Mouse (Mus musculus): ENCODE data around the gene Pepd. TPM values are rescaled to one million over a fixed set of nuclear protein-coding genes. Genes with fewer than 3 reads are reported as not detected.
A peak's percentile ranks its signal among the peaks of the same experiment; 100 is the strongest.
"Not testable (repeated sequence)": the region's sequence is repeated elsewhere in the genome, so short reads cannot be mapped to it uniquely, and the experiment has no call there.

Pepd gene
- total RNA-seq, 4 experiments from 2014 or later: 32.5 to 36.0 (median 33.8) TPM

GRCm38 (mm10) chr7:34982372-34982771 lies 70.2 kb downstream of the Pepd start:
- not testable (repeated sequence) for DNase-seq (ENCODE audit: low spot score in 2 of 2)

DNA sequence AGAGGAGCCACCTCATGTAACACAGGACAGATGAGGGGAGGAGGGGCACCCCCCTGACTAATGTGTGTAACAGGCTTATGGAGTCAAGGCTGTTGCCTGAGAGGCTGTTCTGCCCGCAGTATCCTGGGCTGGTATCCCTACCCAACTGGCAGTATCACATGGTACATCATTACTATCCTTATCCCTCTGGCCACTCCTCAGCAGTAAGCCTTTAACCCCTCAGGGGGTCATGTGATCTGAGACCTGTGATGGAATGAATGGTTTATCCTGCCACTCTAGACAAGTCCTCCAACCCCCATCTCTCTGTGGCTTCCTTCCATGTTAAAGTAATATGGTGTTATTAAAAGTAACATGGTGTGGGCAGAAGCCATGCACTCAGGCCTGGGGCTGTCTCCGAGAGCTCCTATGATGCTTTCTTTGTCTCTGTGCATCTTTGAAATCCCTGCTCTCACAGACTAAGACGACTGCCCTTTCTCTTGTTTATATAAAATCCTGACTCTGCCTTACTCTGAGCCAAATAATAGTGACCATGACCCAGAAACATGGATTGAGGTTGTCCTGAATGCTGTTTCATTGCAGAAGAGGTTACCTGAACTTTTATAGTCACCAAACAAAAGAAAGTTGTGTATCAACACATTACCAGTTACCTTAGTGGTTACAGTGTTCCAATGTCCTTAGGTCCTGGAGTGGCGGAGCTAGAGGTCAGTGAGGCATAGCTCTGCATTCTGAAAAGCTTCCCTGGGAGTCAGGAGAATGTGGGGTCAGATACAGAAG lies 71.7 kb downstream of the Pepd start:
- no peak for DNase-seq (ENCODE audit: low spot score in 2 of 2)

- DNase-seq (ENCODE audit: low spot score in 2 of 2): no peak
Observed at GRCm38 (mm10) chr7:34984526-34985133, 72.5 kb downstream of the Pepd start.

GRCm38 (mm10) chr7:34985216-34985615 lies 73.0 kb downstream of the Pepd start:
- DNase-seq (ENCODE audit: low spot score in 2 of 2): no peak

DNA sequence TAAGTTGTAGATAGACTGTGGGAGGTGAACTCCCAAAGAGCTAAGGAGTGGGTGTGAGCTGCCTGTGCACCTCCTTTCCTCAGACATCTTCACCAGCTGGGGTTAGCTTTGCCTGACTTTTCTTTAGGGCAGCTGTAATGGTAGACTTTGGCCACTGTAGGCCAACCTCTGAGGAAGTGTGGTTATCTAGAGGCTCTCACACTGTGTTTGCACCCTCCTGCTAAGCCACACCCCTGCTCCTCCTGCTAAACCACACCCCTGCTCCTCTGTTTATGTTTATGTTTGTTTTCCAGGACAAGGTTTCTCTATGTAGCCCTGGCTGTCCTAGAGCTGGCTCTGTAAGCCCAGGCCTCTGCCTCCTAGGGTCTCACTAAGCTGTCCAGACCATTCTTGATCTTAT lies 73.5 kb downstream of the Pepd start:
- no peak for DNase-seq (ENCODE audit: low spot score in 2 of 2)

DNA sequence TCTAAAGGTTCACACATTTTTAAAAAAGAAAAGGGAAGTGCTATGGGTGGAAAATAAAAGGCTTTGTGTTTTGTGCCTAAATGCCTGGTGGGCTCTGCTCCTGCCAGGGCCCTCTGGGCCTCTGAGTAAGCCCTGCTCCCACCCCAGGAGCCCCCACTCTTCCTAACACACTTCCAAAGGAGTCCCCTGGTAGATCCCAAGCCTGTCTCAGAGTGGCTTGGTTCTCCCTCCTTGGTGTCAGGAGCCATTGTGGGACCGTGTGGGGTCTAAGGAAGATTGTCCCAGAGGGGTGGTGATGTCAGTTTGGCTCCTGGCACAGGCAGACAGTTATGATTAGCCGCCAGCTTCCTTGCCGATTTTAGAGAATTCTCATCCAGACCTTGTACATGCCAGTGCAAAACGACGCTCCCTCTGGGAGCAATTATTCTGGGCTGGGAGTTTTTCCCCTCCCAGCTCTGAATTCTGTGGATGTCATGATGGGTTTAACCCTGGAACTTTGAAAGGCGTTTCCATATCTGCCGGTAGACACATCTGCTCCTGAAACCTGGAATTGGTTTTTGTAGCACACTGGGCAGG lies 74.5 kb downstream of the Pepd start:
- no peak for DNase-seq (ENCODE audit: low spot score in 2 of 2)

DNA sequence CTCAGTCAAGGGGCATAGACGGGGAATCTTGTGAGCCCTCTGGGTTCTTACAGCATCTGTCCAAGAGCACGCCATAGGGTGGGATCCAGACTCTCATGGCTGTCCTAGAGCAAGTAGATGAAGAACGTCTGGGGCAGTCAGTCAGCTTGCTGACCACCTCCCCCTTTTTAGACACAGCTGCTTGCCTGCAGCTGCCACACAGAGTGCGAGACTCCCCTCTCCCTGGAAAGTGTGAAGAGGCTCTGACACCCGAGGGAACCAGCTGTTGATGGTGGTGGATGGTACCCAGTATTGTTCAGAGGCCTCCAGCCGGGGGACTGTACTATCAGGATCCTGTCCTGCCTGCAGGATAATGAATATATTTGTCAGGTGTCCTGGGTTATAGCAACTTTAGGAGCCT lies 75.1 kb downstream of the Pepd start:
- no peak for DNase-seq (ENCODE audit: low spot score in 2 of 2)

GRCm38 (mm10) chr7:34988488-34988887 lies 76.3 kb downstream of the Pepd start:
- no peak for DNase-seq (ENCODE audit: low spot score in 2 of 2)

DNA sequence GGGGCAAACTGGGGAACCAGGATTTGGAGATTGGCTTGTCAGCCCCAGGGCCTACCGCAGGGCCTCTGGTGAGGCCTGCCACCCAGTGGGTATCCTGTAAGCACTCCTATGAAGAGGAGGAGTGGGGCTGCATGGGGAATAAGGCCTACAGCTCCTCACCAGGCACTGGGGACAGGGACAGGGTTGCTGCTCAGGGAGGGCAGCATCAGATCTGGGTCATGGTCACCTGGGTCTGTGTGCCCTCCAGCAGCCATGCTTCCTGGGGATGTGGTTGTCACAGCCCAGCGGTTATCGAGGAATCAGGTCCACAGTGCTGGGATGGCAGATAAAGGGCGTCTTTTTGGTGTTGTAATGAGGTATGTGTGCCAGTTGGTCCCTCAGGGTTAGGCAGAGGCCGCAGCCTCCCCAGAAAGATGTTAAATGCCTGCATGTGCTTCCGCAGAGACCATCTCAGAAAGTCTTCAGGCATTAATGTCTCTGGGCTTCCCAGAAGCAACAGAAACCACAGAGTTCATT lies 79.6 kb downstream of the Pepd start:
- DNase-seq (ENCODE audit: low spot score in 2 of 2): no peak

GRCm38 (mm10) chr7:34992766-34993165 lies 80.6 kb downstream of the Pepd start:
- DNase-seq (ENCODE audit: low spot score in 2 of 2): no peak

GRCm38 (mm10) chr7:34995872-34996662 lies 83.9 kb downstream of the Pepd start:
- no peak for DNase-seq (ENCODE audit: low spot score in 2 of 2)

DNA sequence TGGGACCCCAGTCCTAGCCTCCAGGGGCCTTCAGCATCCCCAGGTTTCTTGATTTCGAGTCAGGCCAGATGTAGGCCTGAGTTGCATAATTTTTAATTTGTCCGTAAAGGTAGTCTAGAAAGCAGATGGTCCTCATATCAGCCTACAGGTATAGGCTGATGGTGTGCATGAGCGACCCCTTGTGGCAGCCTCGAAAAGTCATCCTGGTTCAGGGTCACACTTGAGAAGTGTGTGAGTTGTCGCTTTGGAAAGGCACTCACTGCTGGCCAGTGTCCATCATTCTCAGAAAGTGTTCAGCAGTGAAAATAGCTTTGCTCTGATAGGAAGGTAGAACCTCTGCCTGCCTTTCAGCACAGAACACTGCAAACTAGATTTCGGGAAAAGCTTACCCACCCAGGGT lies 88.7 kb downstream of the Pepd start:
- no peak for DNase-seq (ENCODE audit: low spot score in 2 of 2)

DNA sequence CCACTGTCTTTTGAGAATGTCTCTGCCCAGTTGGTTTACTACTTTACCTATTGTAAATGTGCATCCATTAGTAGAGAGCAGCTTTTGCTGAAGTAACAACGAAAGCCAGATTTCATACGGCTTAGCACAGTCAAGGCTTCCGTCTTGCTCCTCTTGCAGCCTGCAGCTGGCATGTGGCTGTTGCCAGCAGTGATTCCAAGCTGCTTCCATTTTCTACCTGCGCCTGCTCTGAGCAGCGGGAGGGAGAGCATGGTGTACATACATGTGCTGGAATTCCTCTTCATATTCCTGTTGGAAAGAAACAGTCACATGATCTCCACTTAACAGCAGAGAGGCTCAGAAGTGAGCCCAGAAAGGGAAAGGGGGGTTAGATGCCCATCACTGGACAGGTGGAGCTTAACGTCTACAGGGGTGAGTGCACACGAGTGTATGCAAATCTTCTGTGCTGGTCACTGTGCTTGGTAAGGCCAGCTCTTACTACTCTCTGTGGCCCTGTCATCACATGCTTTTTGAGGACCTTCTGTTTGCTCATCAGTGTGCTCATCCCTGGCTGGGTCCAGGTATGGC lies 91.1 kb downstream of the Pepd start:
- no peak for DNase-seq (ENCODE audit: low spot score in 2 of 2)

DNA sequence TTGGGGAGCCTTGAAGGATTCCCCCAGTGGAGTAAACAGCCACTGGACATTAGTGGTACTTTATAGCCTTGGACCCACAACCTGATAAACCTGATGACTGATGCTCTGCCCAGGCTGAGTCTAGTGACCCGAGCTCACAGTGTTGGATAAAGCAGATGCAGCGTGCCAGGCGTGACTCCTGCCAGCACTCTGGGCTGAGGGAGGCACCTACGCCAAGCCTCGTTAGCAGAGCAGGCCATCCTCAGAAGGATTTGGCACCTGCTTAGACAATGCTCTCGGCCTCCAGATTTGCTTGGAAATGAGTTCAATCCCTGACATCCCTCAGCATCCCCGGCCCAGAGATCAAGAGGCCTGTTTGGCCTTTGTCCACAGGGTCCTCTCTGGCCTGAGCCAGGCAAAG lies 94.5 kb downstream of the Pepd start:
- no peak for DNase-seq (ENCODE audit: low spot score in 2 of 2)

DNA sequence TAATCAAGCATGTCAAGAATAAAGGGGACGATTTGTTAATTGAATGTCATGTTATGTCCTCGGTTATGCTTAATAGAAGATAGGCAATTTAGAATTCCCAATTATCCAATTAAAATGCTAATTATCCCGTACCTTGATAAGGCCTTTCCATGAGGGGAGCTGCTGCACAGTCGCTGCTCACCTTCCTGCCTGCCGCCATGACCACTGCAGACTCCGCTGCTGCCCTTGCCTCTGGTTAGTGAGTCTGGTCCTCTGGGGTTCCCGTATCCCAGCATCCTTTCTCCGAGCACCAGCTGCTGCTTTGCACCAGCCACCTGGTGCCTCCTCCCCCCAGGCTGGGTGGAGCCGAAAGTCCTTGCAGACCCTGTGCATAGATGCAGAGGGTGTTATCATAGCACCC lies 101.0 kb downstream of the Pepd start:
- DNase-seq (ENCODE audit: low spot score in 2 of 2): no peak

GRCm38 (mm10) chr7:35015252-35015651 lies 103.1 kb downstream of the Pepd start:
- no peak for DNase-seq (ENCODE audit: low spot score in 2 of 2)

DNA sequence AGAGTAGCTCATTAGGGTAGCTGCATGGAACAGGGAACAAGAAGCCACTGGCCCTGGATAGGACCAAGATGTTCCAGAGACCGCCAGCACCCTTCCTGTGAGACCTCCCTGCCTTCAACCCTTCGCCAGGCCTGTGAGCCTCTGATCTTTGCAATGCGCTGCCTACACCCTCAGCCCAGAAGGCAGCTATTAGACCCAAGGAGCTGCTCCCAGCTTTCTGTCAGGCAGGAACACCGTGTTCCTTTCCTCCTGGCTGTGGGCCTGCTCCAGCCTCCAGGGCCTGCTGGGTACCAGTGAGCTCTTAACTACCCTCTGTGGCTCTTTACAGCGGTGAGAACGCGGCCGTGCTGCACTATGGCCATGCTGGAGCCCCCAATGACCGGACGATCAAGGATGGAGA lies 109.2 kb downstream of the Pepd start:
- no peak for DNase-seq (ENCODE audit: low spot score in 2 of 2)

DNA sequence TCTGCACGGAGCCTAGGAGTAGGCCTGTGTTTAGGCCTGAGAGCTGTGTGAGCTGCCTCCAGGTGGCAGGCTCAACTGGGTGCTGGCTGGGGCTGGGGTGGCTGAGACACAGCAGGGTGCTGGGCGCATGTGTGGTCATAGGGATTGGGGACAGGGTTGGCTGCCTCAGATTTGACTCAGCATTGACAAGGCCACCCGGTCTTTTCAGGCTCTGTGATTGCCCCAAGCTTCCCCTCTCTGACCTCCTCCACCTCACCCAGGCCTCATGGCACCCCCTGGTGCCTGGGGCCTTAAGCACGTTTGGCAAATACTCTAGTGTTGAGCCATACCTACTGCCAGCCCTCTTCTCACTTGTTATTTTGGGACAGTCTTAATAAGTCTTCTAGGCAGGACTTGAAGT lies 111.1 kb downstream of the Pepd start:
- no peak for DNase-seq (ENCODE audit: low spot score in 2 of 2)

DNA sequence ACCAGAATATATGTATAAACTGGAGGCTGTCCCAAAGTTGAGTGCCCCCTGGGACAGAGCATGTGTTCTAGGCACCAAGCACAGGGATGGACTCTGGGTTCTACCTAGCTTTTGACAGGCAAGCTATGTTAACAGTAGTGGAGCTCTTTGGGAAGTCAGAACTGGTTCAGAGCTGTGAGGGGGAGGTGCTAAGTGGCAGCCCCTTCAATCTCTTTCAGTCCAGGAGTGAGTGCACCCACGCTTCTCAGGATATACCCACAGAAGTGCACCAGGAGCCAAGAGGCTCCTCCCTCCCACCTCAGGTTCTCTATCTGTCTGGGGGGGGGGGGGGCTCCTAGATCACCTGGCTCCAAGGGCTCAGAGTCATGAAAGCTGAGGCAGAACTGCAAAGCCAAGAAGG lies 112.2 kb downstream of the Pepd start:
- no peak for DNase-seq (ENCODE audit: low spot score in 2 of 2)

- DNase-seq (ENCODE audit: low spot score in 2 of 2): peak; percentile 41 to 82
Observed at GRCm38 (mm10) chr7:35025409-35026275, 113.5 kb downstream of the Pepd start.

DNA sequence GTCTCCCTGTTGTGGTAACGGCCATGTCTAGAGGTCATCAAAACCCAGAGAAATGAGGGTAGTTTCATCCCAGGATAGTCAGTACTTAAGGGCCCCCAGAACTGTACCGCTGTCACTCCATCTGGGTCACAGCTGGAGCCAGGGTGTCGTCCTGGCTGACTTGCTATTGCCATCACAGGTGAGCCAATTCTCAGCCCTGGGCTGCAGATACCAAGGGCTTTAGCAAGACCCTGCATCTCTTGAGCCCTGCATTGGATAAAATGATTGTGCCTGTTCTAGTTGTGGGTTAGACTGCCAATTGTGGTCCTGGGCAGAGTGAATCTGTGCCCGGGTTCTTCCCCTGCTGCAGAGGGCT lies 114.1 kb downstream of the Pepd start:
- no peak for DNase-seq (ENCODE audit: low spot score in 2 of 2)
